Mouse (Mus musculus): ENCODE data around the gene Ppt1.

DNA sequence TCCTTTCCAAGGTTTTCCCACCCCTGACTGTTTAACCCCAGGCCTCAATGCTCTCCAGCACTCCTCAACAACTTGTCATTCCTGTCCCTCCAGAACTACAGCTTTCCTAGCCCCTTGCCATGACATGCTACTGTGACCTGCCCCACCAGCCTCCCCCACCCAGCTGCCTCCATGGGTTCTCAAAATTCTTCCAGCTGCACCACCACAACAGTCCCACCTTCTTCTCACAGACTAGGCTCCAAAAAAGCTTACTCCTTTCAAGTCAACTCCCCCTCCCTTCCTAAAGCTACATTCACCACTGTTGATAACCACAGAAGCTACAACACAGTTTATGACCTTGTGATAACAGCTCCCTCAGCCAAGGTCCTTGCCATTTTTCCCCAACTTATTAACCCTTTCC is 8.4 kb upstream of the Ppt1 start:
- no peak for TF ChIP-seq POLR2A (IDR thresholded peaks at IDR 0.05; ENCODE audit: borderline replicate concordance, extremely low read depth, insufficient read depth, insufficient read length, poor library complexity, severe bottlenecking)
- TF ChIP-seq CTCF (IDR thresholded peaks at IDR 0.05; ENCODE audit: borderline replicate concordance, extremely low read depth, insufficient read depth, insufficient read length) = no peak

All from brain, embryonic 14.5 days (tissue).